Mouse (Mus musculus): ENCODE results near the gene Lhx8. TPM values are rescaled to one million over a fixed set of nuclear protein-coding genes. Genes with fewer than 3 reads are reported as not detected.

Gene Lhx8
- total and polyA plus RNA-seq, 2 experiments from 2014 or later: 21.6 to 24.2 TPM

GRCm38 (mm10) chr3:154331003-154331340 is 513 bp upstream of the Lhx8 start:
- H3K4me1 ChIP-seq (ENCODE audit: insufficient read depth): no peaks in the 10 kb centered on the region
- H3K9me3 ChIP-seq (ENCODE audit: low read length): no peaks in the 10 kb centered on the region
- 1% methylated on average over 10 of the region's 10 CpGs for WGBS
- no peak for ATAC-seq
- no peak for TF ChIP-seq CTCF (IDR thresholded peaks at IDR 0.05; ENCODE audit: low read depth)
- H3K4me3 ChIP-seq (ENCODE audit: low read depth, low read length): no peak overlapping the region
- no peak for DNase-seq
- peaks cover 74% of the 10 kb centered on the region for H3K27me3 ChIP-seq (ENCODE audit: insufficient read depth, low read length)
- H3K9ac ChIP-seq: no peak overlapping the region
- H3K4me2 ChIP-seq (ENCODE audit: low read depth): no peak overlapping the region
- no peaks in the 10 kb centered on the region for H3K36me3 ChIP-seq (ENCODE audit: insufficient read depth)
- H3K27ac ChIP-seq (ENCODE audit: low read depth, low read length): no peak overlapping the region

- Histone ChIP-seq H3K27me3 (ENCODE audit: insufficient read depth, low read length) (peaks cover 74% of the 10 kb centered on the region), H3K4me3 (ENCODE audit: low read depth, low read length) (peak overlapping the region; percentile 35; the same call in 1 of the 2 replicates), H3K27ac (ENCODE audit: low read depth, low read length) (no peak overlapping the region), H3K9ac (no peak overlapping the region), H3K9me3 (ENCODE audit: low read length) (no peaks in the 10 kb centered on the region), H3K4me1 (ENCODE audit: insufficient read depth) (no peaks in the 10 kb centered on the region), H3K36me3 (ENCODE audit: insufficient read depth) (no peaks in the 10 kb centered on the region), H3K4me2 (ENCODE audit: low read depth) (no peak overlapping the region; the same call in 1 of the 2 replicates)
- DNase-seq (peak; percentile 71), ATAC-seq (no peak)
- WGBS: under 1% methylated on average over 54 of the region's 54 CpGs
- no peak for TF ChIP-seq CTCF (IDR thresholded peaks at IDR 0.05; ENCODE audit: low read depth)
Measured at GRCm38 (mm10) chr3:154329323-154330180, 907 bp downstream of the Lhx8 start.

GRCm38 (mm10) chr3:154328721-154329322 is 1.6 kb downstream of the Lhx8 start:
- TF ChIP-seq CTCF (IDR thresholded peaks at IDR 0.05; ENCODE audit: low read depth): no peak
- Histone ChIP-seq H3K9me3 (ENCODE audit: low read length) (no peaks in the 10 kb centered on the region), H3K4me1 (ENCODE audit: insufficient read depth) (no peaks in the 10 kb centered on the region), H3K27ac (ENCODE audit: low read depth, low read length) (no peak overlapping the region), H3K36me3 (ENCODE audit: insufficient read depth) (no peaks in the 10 kb centered on the region), H3K4me2 (ENCODE audit: low read depth) (peak overlapping the region; percentile 59), H3K4me3 (ENCODE audit: low read depth, low read length) (peak overlapping the region; percentile 35), H3K27me3 (ENCODE audit: insufficient read depth, low read length) (peaks cover 69% of the 10 kb centered on the region), H3K9ac (peak overlapping the region; percentile 28; the same call in 1 of the 2 replicates)
- WGBS: under 1% methylated on average over 22 of the region's 22 CpGs
- DNase-seq (peak; percentile 79), ATAC-seq (no peak)

GRCm38 (mm10) chr3:154327883-154328720 is 2.4 kb downstream of the Lhx8 start:
- 2% methylated on average over 81 of the region's 86 CpGs for WGBS
- ATAC-seq (peak; percentile 60), DNase-seq (peak; percentile 24)
- H3K9ac ChIP-seq: peak overlapping the region; percentile 28; the same call in 1 of the 2 replicates
- peaks cover 63% of the 10 kb centered on the region for H3K27me3 ChIP-seq (ENCODE audit: insufficient read depth, low read length)
- peak overlapping the region; percentile 59 for H3K4me2 ChIP-seq (ENCODE audit: low read depth)
- TF ChIP-seq CTCF (IDR thresholded peaks at IDR 0.05; ENCODE audit: low read depth): no peak
- no peaks in the 10 kb centered on the region for H3K4me1 ChIP-seq (ENCODE audit: insufficient read depth)
- H3K4me3 ChIP-seq (ENCODE audit: low read depth, low read length): peak overlapping the region; percentile 35
- no peaks in the 10 kb centered on the region for H3K36me3 ChIP-seq (ENCODE audit: insufficient read depth)
- no peak overlapping the region for H3K27ac ChIP-seq (ENCODE audit: low read depth, low read length)
- H3K9me3 ChIP-seq (ENCODE audit: low read length): no peaks in the 10 kb centered on the region

- no peak overlapping the region for H3K4me2 ChIP-seq (ENCODE audit: low read depth)
- H3K27ac ChIP-seq (ENCODE audit: low read depth, low read length): no peak overlapping the region
- H3K9ac ChIP-seq: no peak overlapping the region
- H3K9me3 ChIP-seq (ENCODE audit: low read length): no peaks in the 10 kb centered on the region
- 6% methylated on average over 13 of the region's 13 CpGs for WGBS
- DNase-seq (peak; percentile 42), ATAC-seq (no peak)
- H3K27me3 ChIP-seq (ENCODE audit: insufficient read depth, low read length): peaks cover 62% of the 10 kb centered on the region
- TF ChIP-seq CTCF (IDR thresholded peaks at IDR 0.05; ENCODE audit: low read depth): no peak
- H3K36me3 ChIP-seq (ENCODE audit: insufficient read depth): no peaks in the 10 kb centered on the region
- peak overlapping the region; percentile 35; the same call in 1 of the 2 replicates for H3K4me3 ChIP-seq (ENCODE audit: low read depth, low read length)
- H3K4me1 ChIP-seq (ENCODE audit: insufficient read depth): no peaks in the 10 kb centered on the region
Measured at GRCm38 (mm10) chr3:154327110-154327882, 3.2 kb downstream of the Lhx8 start.

- no peak for ATAC-seq
- no peak overlapping the region for H3K27ac ChIP-seq (ENCODE audit: low read depth, low read length)
- no peak for DNase-seq
- TF ChIP-seq CTCF (IDR thresholded peaks at IDR 0.05; ENCODE audit: low read depth): no peak
- no peaks in the 10 kb centered on the region for H3K9me3 ChIP-seq (ENCODE audit: low read length)
- WGBS: 74% methylated on average over 13 of the region's 13 CpGs
- no peak overlapping the region for H3K4me2 ChIP-seq (ENCODE audit: low read depth)
- no peak overlapping the region for H3K9ac ChIP-seq
- peaks cover 33% of the 10 kb centered on the region for H3K27me3 ChIP-seq (ENCODE audit: insufficient read depth, low read length)
- H3K4me3 ChIP-seq (ENCODE audit: low read depth, low read length): no peak overlapping the region
- no peaks in the 10 kb centered on the region for H3K4me1 ChIP-seq (ENCODE audit: insufficient read depth)
- H3K36me3 ChIP-seq (ENCODE audit: insufficient read depth): no peaks in the 10 kb centered on the region
Measured at GRCm38 (mm10) chr3:154321921-154322574, 8.4 kb downstream of the Lhx8 start.

Measured in forebrain, postnatal 0 days (tissue).